Mouse (Mus musculus) gastrocnemius, postnatal 25 days (tissue): ENCODE data around the gene Mcam. TPM values are rescaled to one million over a fixed set of nuclear protein-coding genes. Genes with fewer than 3 reads are reported as not detected.

Experiments used
- DNase-seq: peaks from one replicate; pipeline ENCODE4 v3.0.0; 2022
- long read RNA-seq, 2 experiments: library from polyadenylated mRNA; stranded (forward); transcript quantifications; one replicate each; pipeline ENCODE4 v2.0.0; 2021
- total RNA-seq, 2 experiments: library from RNA; stranded (reverse); gene quantifications; 1 replicate in 1 of 2; 2 replicates in 1 of 2; pipeline ENCODE4 v1.2.3; 2021

Mcam gene
- total RNA-seq, result 10 to 100 TPM; 31.2 to 32.4 TPM
- long read RNA-seq, experiment 1, transcript Mcam-202 (15 exons, 2,772 nt), result major isoform, 6 of 17 reads
- long read RNA-seq, experiment 1, partial matches to known transcripts, result 10 of 17 reads
- long read RNA-seq, experiment 1, other reads (novel, unspliced or antisense), result 0 of 17 reads
- long read RNA-seq, experiment 2, partial matches to known transcripts, result 3 of 16 reads
- long read RNA-seq, experiment 2, other reads (novel, unspliced or antisense), result 7 of 16 reads

- DNase-seq, result peak; percentile 75
These were observed at the start of gene Mcam for GRCm38 (mm10) chr9:44134101-44134850. Mcam (plus strand) TSS chr9:44134469.

GRCm38 (mm10) chr9:44084659-44085229 lies 49.5 kb upstream of the Mcam start:
- DNase-seq, result peak; percentile 97

DNA sequence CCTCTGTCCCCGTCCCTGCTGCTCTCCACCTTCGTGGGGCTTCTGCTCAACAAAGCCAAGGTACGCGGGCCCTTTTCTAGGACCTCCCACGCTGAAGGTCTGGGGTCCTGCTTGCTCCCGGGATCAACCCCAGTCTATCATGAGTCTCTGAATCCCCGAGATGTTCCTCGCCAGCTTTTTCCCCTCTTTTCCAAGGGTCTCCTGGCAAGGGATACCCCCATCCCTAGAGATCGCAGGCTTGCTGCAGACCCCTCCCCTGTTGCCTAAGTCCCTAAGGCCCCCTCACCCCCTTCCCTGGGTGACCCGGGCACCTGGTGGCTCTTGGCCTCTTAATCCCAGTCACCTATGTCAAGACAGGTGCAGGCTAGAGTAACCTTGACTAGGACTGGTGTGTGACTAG lies 49.0 kb upstream of the Mcam start:
- DNase-seq, result no peak

GRCm38 (mm10) chr9:44085741-44086665 lies 48.3 kb upstream of the Mcam start:
- DNase-seq, result peak; percentile 80

GRCm38 (mm10) chr9:44086960-44087359 lies 47.3 kb upstream of the Mcam start:
- DNase-seq, result peak; percentile 53

GRCm38 (mm10) chr9:44087761-44088455 lies 46.4 kb upstream of the Mcam start:
- peak; percentile 82 for DNase-seq

DNA sequence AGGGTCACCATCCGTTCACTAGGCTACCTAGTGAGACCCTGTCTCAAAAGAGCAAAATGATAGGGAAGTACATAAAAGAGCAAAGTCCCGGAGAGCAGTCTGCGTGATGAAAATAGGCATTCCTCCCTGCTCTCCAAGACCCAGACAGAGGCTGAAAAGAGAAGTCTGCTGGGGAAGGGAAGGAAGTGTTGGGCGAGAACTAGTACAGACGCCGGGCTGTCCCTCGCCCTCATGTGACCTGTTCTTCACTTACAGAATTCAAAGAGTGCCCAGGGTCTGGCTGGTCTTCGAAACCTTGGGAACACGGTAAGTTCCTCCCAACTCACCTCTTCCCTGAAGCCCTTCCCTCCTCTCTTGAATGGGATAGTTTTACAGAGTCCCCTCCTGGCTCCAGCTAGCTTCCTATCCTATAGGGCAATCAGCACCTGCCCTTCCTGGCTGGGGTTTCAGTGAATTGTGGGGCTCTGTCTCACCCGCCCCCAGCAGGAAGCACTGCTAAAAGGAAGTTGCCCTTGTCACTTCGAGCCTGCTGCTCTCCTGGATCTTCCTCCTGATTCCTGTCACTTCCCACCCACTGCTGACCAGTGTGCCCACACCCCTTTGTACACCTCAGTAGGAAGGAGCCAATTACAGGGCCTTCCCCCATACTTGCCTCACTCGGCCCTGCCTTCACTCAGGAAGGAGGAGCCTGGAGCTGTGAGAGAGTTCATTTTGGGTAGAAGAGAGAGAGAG lies 45.2 kb upstream of the Mcam start:
- no peak for DNase-seq

- DNase-seq, result peak; percentile 77
These were observed 40.4 kb upstream of the Mcam start for GRCm38 (mm10) chr9:44093612-44094503.

GRCm38 (mm10) chr9:44094737-44095136 lies 39.5 kb upstream of the Mcam start:
- DNase-seq, result no peak

- DNase-seq, result no peak
These were observed 38.5 kb upstream of the Mcam start for GRCm38 (mm10) chr9:44095781-44096180.

GRCm38 (mm10) chr9:44096536-44096935 lies 37.7 kb upstream of the Mcam start:
- peak; percentile 18 for DNase-seq

- no peak for DNase-seq
These were observed 32.8 kb upstream of the Mcam start, which contains the start of gene Mfrp for GRCm38 (mm10) chr9:44101490-44101889. Mfrp (plus strand) TSS chr9:44101729.

DNA sequence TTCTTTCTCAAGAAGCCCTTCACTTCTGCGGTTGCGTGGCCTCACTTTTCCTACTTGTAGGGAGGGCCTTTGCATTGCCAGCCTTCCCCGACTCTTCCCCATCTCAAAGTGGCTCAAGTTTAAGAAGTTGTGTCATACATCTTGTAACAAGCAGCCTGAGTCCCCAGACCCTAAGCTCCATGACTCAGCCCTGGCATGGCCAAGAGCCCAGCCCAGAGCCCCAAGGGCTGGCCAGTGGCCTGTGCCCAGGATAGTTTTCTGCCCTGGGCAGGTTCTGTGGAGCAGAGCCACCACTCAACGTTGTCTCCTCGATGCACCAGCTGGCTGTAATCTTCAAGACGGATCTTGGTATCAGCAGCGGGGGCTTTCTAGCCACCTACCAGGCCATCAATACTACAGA lies 29.4 kb upstream of the Mcam start:
- DNase-seq, result no peak

DNA sequence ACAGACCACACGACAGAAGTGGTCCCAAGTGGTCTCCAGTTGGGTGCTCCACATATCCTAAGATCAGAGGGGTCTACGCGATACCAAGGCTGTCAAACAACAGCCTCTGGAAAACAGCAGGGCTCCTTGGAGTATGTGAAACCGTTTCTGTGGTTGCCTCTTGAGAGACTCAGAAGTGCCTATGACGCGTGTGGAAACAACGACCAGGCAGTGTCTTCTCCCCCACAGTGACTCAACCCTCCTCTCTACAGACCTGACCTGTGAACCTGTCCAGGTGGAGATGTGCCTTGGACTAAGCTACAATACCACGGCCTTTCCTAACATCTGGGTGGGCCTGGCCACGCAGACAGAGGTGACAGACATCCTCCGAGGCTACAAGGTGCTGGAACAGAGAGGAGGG lies 28.5 kb upstream of the Mcam start:
- no peak for DNase-seq

DNA sequence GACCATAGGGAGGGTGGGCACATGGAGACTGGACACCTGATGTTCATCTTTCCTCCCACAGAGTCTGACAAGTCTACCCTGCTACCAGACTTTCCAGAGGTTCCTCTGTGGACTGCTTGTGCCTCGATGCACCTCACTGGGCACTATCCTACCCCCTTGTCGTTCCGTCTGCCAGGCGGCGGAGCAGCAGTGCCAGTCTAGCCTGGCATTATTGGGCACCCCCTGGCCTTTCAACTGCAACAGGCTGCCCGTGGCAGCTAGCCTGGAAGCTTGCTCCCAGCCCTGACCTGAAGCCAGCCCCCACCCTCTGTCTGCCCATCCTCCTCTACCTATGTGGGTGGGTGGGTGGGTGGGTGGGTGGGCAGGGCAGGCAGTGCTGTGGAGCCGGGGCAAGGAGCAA lies 28.1 kb upstream of the Mcam start:
- DNase-seq, result no peak

- no peak for DNase-seq
These were observed 27.7 kb upstream of the Mcam start for GRCm38 (mm10) chr9:44106596-44106995.

- DNase-seq, result peak; percentile 89
These were observed 27.2 kb upstream of the Mcam start, which contains the start of gene C1qtnf5 for GRCm38 (mm10) chr9:44107110-44107509. C1qtnf5 (plus strand) TSS chr9:44107245.

GRCm38 (mm10) chr9:44107557-44108179 lies 26.6 kb upstream of the Mcam start:
- no peak for DNase-seq
